Mouse (Mus musculus): ENCODE measurements around the gene Pappa. TPM values are rescaled to one million over a fixed set of nuclear protein-coding genes. Genes with fewer than 3 reads are reported as not detected.

Gene Pappa
- total RNA-seq, 2 experiments from 2014 or later, result 0.23 TPM; not detected in 1

- no peak for ATAC-seq (replicated peaks; ENCODE audit: low FRiP score, poor library complexity, severe bottlenecking)
Observed at GRCm38 (mm10) chr4:65159481-65159880, 35.5 kb downstream of the Pappa start.

- no peak for ATAC-seq (replicated peaks; ENCODE audit: low FRiP score, poor library complexity, severe bottlenecking)
Observed at GRCm38 (mm10) chr4:65163698-65164097, 39.7 kb downstream of the Pappa start.

DNA sequence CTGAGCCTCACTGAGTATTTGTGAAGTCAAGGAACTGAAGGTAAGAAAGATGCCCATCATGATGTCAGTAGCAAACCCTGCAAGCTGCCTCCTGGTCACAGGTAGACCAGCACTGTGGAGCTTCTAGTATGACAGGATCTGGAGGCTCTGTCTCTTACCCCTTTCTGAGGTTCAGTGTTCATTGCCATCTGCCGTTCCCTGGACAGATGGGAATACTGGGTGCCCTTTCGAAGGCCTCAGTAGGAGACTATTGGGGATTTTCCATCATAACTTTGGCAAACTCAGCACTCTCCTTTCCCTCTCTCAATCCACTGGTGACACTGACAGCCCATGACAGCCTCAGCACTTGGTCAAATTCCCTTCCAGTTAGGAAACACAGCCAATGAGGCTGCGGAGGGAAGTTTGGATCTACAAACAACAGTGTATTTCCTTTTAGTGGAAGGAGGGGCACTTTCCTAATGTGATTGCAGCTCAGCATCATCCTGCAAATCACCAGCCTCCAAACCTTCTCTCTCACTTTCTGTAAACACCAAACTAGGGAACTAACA is 42.4 kb downstream of the Pappa start:
- no peak for ATAC-seq (replicated peaks; ENCODE audit: low FRiP score, poor library complexity, severe bottlenecking)

- no peak for ATAC-seq (replicated peaks; ENCODE audit: low FRiP score, poor library complexity, severe bottlenecking)
Observed at GRCm38 (mm10) chr4:65174505-65174904, 50.5 kb downstream of the Pappa start.

DNA sequence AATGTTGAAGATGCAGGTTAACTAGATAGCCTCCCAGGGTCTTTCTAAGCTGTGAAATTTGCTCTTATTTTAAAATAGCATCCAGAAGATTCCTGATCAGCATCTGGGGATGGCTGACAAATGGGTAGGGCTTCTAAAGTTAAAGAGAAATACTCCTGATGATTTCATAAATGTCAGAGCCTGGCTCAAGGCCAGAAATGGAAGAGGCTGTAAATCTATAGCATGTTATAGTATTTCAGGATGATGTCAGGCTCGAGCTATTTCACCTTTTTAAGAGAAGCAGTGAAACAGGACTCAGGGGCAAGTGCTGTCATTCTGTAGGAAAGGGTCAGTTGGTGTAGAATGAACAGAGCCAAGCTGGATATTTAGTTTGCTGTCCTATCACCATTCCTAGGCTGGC is 54.2 kb downstream of the Pappa start:
- ATAC-seq (replicated peaks; ENCODE audit: low FRiP score, poor library complexity, severe bottlenecking), result no peak

DNA sequence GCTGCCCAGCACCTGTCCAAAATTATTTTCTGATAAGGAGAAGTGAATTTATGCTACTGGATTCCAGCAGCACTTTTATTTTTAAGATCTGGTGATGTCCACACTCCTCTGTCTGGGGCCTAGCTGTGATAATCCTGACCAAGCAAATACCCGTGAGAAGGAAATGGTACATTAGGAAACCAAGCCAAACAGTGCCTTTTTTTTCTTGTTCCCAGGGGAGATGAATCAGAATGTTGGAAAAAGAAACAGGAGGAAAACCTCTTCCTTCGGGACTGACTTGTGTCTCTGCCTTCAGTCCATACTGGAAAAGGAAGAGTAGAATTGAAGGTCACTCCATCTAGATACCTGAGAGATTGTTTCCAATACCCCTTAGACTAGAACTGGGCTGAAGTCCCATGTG is 63.3 kb downstream of the Pappa start:
- ATAC-seq (replicated peaks; ENCODE audit: low FRiP score, poor library complexity, severe bottlenecking), result no peak

DNA sequence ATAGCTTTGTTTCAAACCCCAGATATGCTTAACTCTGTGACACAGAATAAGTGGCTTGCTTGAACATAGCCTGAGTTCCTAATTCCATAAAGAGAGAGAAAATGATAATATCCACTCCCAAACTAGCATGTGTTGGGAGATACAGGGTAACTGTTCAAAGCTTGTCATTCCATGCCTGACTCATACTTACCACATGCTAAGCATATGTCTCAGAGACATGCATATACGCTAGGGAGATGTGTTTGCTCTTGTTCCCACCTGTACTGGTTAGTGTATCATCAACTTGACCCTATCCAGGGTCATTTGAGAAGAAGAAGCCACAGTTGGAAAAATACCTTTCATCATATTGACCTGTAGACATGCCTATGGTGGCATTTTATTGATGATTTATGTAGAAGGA is 63.7 kb downstream of the Pappa start:
- no peak for ATAC-seq (replicated peaks; ENCODE audit: low FRiP score, poor library complexity, severe bottlenecking)

DNA sequence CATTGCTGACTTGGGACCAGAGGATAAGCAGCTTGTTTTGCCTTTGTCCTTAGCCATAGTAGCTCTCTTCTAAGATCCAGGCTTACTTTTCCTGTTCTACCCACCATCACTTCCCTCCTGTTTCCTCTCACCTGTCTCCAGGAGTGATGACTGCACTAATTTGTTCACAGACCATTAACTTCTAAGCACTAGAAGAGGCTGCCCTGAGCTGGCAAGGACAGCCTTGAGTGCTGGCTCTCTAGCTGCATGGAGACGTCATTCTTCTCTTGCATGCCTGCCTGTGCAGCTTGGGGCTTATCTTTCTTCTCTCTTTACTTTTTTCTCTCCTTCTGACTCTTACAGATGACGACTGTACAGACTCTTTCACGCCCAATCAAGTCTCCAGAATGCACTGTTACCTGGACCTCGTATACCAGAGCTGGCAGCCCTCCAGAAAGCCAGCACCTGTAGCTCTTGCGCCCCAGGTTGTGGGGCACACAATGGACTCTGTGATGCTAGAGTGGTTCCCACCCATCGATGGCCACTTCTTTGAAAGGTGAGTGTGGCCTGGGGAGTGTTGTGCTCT is 65.0 kb downstream of the Pappa start:
- no peak for ATAC-seq (replicated peaks; ENCODE audit: low FRiP score, poor library complexity, severe bottlenecking)

- ATAC-seq (replicated peaks; ENCODE audit: low FRiP score, poor library complexity, severe bottlenecking), result no peak
Observed at GRCm38 (mm10) chr4:65192810-65193209, 68.8 kb downstream of the Pappa start.

GRCm38 (mm10) chr4:65195971-65196370 is 72.0 kb downstream of the Pappa start:
- ATAC-seq (replicated peaks; ENCODE audit: low FRiP score, poor library complexity, severe bottlenecking), result no peak

- ATAC-seq (replicated peaks; ENCODE audit: low FRiP score, poor library complexity, severe bottlenecking), result no peak
Observed at GRCm38 (mm10) chr4:65203666-65204065, 79.7 kb downstream of the Pappa start.

DNA sequence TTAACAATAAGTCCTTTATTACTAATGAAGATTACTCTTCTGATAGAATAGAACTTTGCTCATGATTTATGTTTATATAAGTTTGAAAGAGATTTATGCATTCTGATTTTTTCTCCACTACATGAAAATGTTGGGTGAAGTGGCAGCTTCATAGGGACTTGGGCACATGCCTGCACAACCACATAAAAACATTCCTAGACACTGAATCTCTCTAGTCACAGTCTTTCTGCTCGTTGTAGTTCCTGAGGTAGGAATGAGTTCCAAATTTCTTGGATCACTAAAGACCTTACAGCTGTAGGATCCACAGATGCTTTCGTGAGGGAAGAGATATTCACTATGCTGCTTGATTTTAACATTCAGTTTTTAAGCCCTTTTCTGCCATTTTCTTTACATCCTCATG is 81.5 kb downstream of the Pappa start:
- ATAC-seq (replicated peaks; ENCODE audit: low FRiP score, poor library complexity, severe bottlenecking), result no peak

- ATAC-seq (replicated peaks; ENCODE audit: low FRiP score, poor library complexity, severe bottlenecking), result no peak
Observed at GRCm38 (mm10) chr4:65209369-65210015, 85.5 kb downstream of the Pappa start.

- no peak for ATAC-seq (replicated peaks; ENCODE audit: low FRiP score, poor library complexity, severe bottlenecking)
Observed at GRCm38 (mm10) chr4:65216682-65217081, 92.7 kb downstream of the Pappa start.

DNA sequence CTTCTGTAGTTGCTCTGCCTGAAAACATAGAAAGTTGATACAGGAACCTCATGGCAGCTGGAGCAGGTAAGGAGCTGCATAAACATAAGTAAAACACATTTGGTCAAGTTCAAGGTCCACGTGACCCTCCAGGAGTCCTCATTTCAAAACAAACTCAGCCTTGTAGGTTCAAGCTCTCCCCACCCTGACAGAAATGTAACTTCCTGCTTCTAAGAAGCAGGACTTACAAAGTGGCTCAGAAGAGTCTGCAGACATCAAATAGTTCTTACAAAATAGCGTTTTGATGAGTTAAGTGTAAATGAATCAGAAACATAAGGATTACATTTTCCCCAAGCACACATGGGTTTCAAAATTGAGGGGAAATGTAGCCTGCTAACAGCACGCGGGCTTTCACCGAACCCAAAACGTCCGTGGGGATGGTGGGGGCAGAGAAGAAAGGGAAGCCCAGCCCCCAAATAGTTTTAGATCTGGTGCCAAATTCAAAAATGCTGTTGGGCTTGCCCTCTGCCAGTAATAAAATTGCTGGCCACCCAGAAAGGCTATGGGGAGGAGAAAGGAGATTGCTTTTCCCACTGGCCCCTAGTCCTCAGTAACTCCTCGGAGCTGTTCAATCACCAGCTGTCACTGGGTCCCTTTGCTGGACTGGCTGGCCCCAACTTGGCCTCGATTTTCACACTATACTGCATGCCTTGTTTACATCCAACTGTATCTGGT is 93.8 kb downstream of the Pappa start:
- ATAC-seq (replicated peaks; ENCODE audit: low FRiP score, poor library complexity, severe bottlenecking), result no peak

DNA sequence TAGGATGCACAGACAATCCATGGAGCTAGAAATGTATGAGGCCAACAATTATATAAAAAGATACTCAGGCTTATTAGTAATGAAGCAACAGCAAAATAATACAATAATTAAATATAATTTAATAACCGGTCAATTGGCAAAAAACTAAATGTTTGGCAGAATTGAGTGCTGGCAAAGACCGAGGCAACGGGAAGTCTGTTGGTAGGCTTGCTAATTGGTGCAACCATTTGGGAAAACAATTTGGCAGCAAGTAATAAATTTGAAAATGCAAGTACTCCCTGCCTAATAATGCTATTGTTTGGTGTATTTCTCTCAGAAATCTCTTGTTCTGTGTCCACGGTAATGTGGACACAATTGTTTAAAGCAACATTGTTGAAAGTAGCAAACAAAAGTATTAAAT is 99.9 kb downstream of the Pappa start:
- ATAC-seq (replicated peaks; ENCODE audit: low FRiP score, poor library complexity, severe bottlenecking), result no peak

GRCm38 (mm10) chr4:65238540-65238998 is 114.6 kb downstream of the Pappa start:
- ATAC-seq (replicated peaks; ENCODE audit: low FRiP score, poor library complexity, severe bottlenecking), result no peak

GRCm38 (mm10) chr4:65242434-65242931 is 118.5 kb downstream of the Pappa start:
- no peak for ATAC-seq (replicated peaks; ENCODE audit: low FRiP score, poor library complexity, severe bottlenecking)

- ATAC-seq (replicated peaks; ENCODE audit: low FRiP score, poor library complexity, severe bottlenecking), result no peak
Observed at GRCm38 (mm10) chr4:65243245-65243644, 119.3 kb downstream of the Pappa start.

DNA sequence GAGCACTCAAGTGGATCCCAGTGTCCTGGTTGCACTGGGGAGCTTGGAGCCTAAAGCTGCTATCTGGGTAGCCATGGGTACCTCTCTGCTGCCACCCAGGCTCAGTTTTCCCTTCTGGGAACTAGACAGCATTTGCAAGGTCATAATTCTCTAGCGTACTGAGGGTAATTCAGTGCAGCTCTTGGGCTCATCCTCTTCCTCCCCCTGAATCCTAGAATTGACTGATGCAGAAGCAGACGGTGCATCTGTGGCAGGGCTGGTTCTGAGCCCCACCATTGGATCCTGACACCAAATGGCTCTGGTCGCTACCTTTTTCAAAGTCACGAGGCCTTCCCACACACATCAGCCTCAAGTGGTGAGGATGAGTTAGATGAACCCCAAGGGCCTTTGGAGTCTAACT is 121.0 kb downstream of the Pappa start:
- no peak for ATAC-seq (replicated peaks; ENCODE audit: low FRiP score, poor library complexity, severe bottlenecking)

- ATAC-seq (replicated peaks; ENCODE audit: low FRiP score, poor library complexity, severe bottlenecking), result no peak
Observed at GRCm38 (mm10) chr4:65245440-65245839, 121.5 kb downstream of the Pappa start.

Data from erythroid progenitor cell, adult 5-6 weeks (primary cell).